Mouse (Mus musculus) kidney, postnatal 4 days (tissue): ENCODE measurements around the gene Sftpd.

Source experiments
- DNase-seq, 2 experiments: peaks; one replicate each; pipeline ENCODE4 v3.0.0; 2021; ENCODE audit warnings: mixed read lengths in 2 of 2

Sftpd gene

GRCm38 (mm10) chr14:41185059-41185821 is at the start of gene Sftpd:
Sftpd (minus strand) TSS chr14:41185149.
- no peak for DNase-seq

- no peak for DNase-seq
Observed at GRCm38 (mm10) chr14:41198037-41198730, 13.2 kb upstream of the Sftpd start.

GRCm38 (mm10) chr14:41189496-41189895 is 4.5 kb upstream of the Sftpd start:
- no peak for DNase-seq

GRCm38 (mm10) chr14:41174802-41175201 is 10.1 kb downstream of the Sftpd start:
- no peak for DNase-seq

GRCm38 (mm10) chr14:41170514-41170913 is 14.4 kb downstream of the Sftpd start:
- no peak for DNase-seq

GRCm38 (mm10) chr14:41168567-41168966 is 16.4 kb downstream of the Sftpd start:
- DNase-seq, result no peak

GRCm38 (mm10) chr14:41167278-41167677 is 17.7 kb downstream of the Sftpd start:
- no peak for DNase-seq

- DNase-seq, result peak; percentile 68 to 72
Observed at GRCm38 (mm10) chr14:41162663-41163062, 22.3 kb downstream of the Sftpd start.

GRCm38 (mm10) chr14:41160743-41161142 is 24.2 kb downstream of the Sftpd start:
- no peak for DNase-seq

- no peak for DNase-seq
Observed at GRCm38 (mm10) chr14:41160076-41160475, 24.9 kb downstream of the Sftpd start.

GRCm38 (mm10) chr14:41151220-41151898 is 33.6 kb downstream of the Sftpd start, which contains the start of gene Mbl1:
Mbl1 (plus strand) TSS chr14:41151458.
- no peak for DNase-seq

GRCm38 (mm10) chr14:41147356-41147755 is 37.6 kb downstream of the Sftpd start:
- no peak for DNase-seq

- DNase-seq, result no peak
Observed at GRCm38 (mm10) chr14:41146922-41147321, 38.0 kb downstream of the Sftpd start.

GRCm38 (mm10) chr14:41146035-41146434 is 38.9 kb downstream of the Sftpd start:
- DNase-seq, result no peak

- DNase-seq, result no peak
Observed at GRCm38 (mm10) chr14:41140686-41141085, 44.3 kb downstream of the Sftpd start.

GRCm38 (mm10) chr14:41137006-41137405 is 47.9 kb downstream of the Sftpd start:
- DNase-seq, result no peak

- no peak for DNase-seq
Observed at GRCm38 (mm10) chr14:41131540-41131939, 53.4 kb downstream of the Sftpd start, which contains the start of gene Sftpa1. Sftpa1 (plus strand) TSS chr14:41131782.

GRCm38 (mm10) chr14:41127997-41128396 is 57.0 kb downstream of the Sftpd start:
- DNase-seq, result peak; percentile 35 to 47

GRCm38 (mm10) chr14:41124683-41125082 is 60.3 kb downstream of the Sftpd start:
- DNase-seq, result no peak
